Comparison of ENCODE assay signal across 14 mouse cellular contexts in the genomic region with DNA sequence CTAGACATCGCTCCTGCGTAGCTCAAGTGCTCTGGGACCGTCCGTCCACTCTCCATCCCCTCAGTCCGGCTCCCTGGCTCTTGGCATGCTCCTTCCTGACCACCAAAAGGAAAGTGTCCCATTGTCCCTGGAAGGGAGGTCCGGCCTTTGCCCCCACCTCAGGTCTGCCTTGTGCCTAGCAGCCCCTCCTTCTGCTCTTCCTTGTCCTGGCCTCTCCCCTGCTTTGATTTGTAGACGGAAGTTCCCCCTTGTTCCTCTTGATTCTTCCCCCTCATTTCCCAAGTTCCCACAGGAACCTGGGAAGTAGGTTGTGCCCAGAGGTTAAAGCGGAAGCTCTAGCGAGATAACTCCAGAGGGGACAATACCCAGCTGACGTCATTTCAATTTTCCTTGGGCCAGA.
A peak's percentile ranks its signal among the peaks of the same experiment; 100 is the strongest.
DNase-seq lines count a peak whose midpoint lies in the region; ATAC-seq and TF ChIP-seq lines count a peak whose summit lies in the region.
"Had no signal": no experiment of that assay in that cellular context is flagged by ENCODE, and none has a peak within 500 bp of the region (broad histone marks: within the 10 kb centered on the region; RNA-seq: fewer than 3 reads in every experiment).

No protein-coding gene starts in this region.

- peaks cover 19% of the 10 kb centered on the region for H3K4me1 ChIP-seq in heart, adult 2 months (ENCODE audit: control insufficient read depth, insufficient read depth, low read length)
- H3K4me1 ChIP-seq in lung, embryonic 14.5 days (ENCODE audit: insufficient read depth): peaks cover 4% of the 10 kb centered on the region; the same call in 1 of the 2 replicates
- 0 out of 2 replicates have a peak, but pooled peaks cover 9% of the 10 kb centered on the region for H3K4me1 ChIP-seq in kidney, postnatal 0 days (replicated peaks; ENCODE audit: insufficient read depth, low read length)
- H3K4me1 ChIP-seq: neural tube, embryonic 12.5 days had no signal

- H3K4me2 ChIP-seq in lung, embryonic 14.5 days: no peak overlapping the region
- H3K4me2 ChIP-seq in kidney, postnatal 0 days (ENCODE audit: low read length): no peak overlapping the region
- H3K4me2 ChIP-seq: hindbrain, embryonic 15.5 days; neural tube, embryonic 12.5 days had no signal

- no peak for TF ChIP-seq POLR2A in heart, adult 2 months (IDR thresholded peaks at IDR 0.05; ENCODE audit: insufficient read depth, low read depth, low read length)

- no peak overlapping the region for H3K4me3 ChIP-seq in heart, adult 2 months
- H3K4me3 ChIP-seq in lung, embryonic 14.5 days (ENCODE audit: low read depth, low read length): no peak overlapping the region
- no peak overlapping the region for H3K4me3 ChIP-seq in kidney, postnatal 0 days (replicated peaks; ENCODE audit: low read depth, low read length)
- H3K4me3 ChIP-seq: hindbrain, embryonic 15.5 days; neural tube, embryonic 12.5 days had no signal

- DNase-seq in heart, adult 2 months: peak in 1 of 2 experiments; percentile 34
- no peak for DNase-seq in heart, postnatal 36 days
- DNase-seq in lung, embryonic 14.5 days: peak; percentile 21
- DNase-seq in lung, adult 18-20 months: no peak
- peak; percentile 39 for DNase-seq in kidney, postnatal 0 days (ENCODE audit: low spot score)
- peak; percentile 30 for DNase-seq in lung, postnatal 36 days
- no peak for DNase-seq in gastrocnemius, postnatal 4 days (ENCODE audit: low spot score in 2 of 2)
- no peak for DNase-seq in thymus, postnatal 4 days
- DNase-seq: gastrocnemius, postnatal 25 days; midbrain, embryonic 14.5 days had no signal

- no peaks in the 10 kb centered on the region for H3K9me3 ChIP-seq in lung, embryonic 14.5 days (ENCODE audit: low read depth, low read length)
- H3K9me3 ChIP-seq in kidney, postnatal 0 days (replicated peaks; ENCODE audit: low read length): no peaks in the 10 kb centered on the region
- H3K9me3 ChIP-seq: hindbrain, embryonic 15.5 days; neural tube, embryonic 12.5 days had no signal

- no peak for ATAC-seq in lung, embryonic 14.5 days (ENCODE audit: insufficient read depth)
- ATAC-seq in kidney, postnatal 0 days (replicated peaks; ENCODE audit: low FRiP score, low read depth): no peak
- ATAC-seq: forebrain, embryonic 16.5 days had no signal

- no peaks in the 10 kb centered on the region for H3K79me2 ChIP-seq in heart, adult 2 months (replicated peaks; ENCODE audit: control insufficient read depth, insufficient read depth, low read length)

- H3K9ac ChIP-seq in heart, adult 2 months (ENCODE audit: low read depth, low read length): no peak overlapping the region
- H3K9ac ChIP-seq in lung, embryonic 14.5 days: no peak overlapping the region
- H3K9ac ChIP-seq in kidney, postnatal 0 days (ENCODE audit: low read depth, low read length): no peak overlapping the region
- H3K9ac ChIP-seq: hindbrain, embryonic 15.5 days; neural tube, embryonic 12.5 days had no signal

- 46% methylated on average over 10 of the region's 10 CpGs for WGBS in heart, adult 2 months
- 74% methylated on average over 10 of the region's 10 CpGs for WGBS in lung, embryonic 14.5 days
- WGBS in kidney, postnatal 0 days: 76% methylated on average over 10 of the region's 10 CpGs

- H3K27ac ChIP-seq in heart, adult 2 months: peak overlapping the region; percentile 48
- H3K27ac ChIP-seq in lung, embryonic 14.5 days (ENCODE audit: low read depth): no peak overlapping the region; the same call in 1 of the 2 replicates
- peak overlapping the region; percentile 54 for H3K27ac ChIP-seq in kidney, postnatal 0 days
- H3K27ac ChIP-seq: hindbrain, embryonic 15.5 days; macrophage; neural tube, embryonic 12.5 days had no signal

- H3K27me3 ChIP-seq in heart, adult 2 months (ENCODE audit: control insufficient read depth, insufficient read depth, low read length): no peaks in the 10 kb centered on the region
- H3K27me3 ChIP-seq in lung, embryonic 14.5 days (ENCODE audit: insufficient read depth, low read length): no peaks in the 10 kb centered on the region
- H3K27me3 ChIP-seq in kidney, postnatal 0 days (ENCODE audit: insufficient read depth, low read length): no peaks in the 10 kb centered on the region
- H3K27me3 ChIP-seq: hindbrain, embryonic 15.5 days; neural tube, embryonic 12.5 days had no signal

- TF ChIP-seq CTCF in heart, adult 2 months (IDR thresholded peaks at IDR 0.05): no peak
- no peak for TF ChIP-seq CTCF in lung, embryonic 14.5 days (IDR thresholded peaks at IDR 0.05; ENCODE audit: low read depth)
- TF ChIP-seq CTCF in kidney, postnatal 0 days (IDR thresholded peaks at IDR 0.05; ENCODE audit: low read depth): no peak

- H3K36me3 ChIP-seq in heart, adult 2 months (ENCODE audit: control insufficient read depth, insufficient read depth, low read length): peaks cover 48% of the 10 kb centered on the region
- H3K36me3 ChIP-seq in lung, embryonic 14.5 days (ENCODE audit: insufficient read depth): peaks cover 69% of the 10 kb centered on the region
- peaks cover 39% of the 10 kb centered on the region for H3K36me3 ChIP-seq in kidney, postnatal 0 days (ENCODE audit: insufficient read depth, low read length)
- H3K36me3 ChIP-seq: hindbrain, embryonic 15.5 days had no signal

- TF ChIP-seq EP300 in heart, adult 2 months (IDR thresholded peaks at IDR 0.05; ENCODE audit: insufficient read depth, low read depth, low read length): peak; percentile 71; the same call in 1 of the 2 replicates

- intact Hi-C loops in heart, adult 2 months (cut with DNase I): loop anchor here (5.0 kb wide), 4 partner anchors 89 to 334 kb away; no protein-coding TSS in a partner anchor
- intact Hi-C loops in heart, postnatal 36 days (cut with DNase I): loop anchor here (2.0 to 5.0 kb wide), 2 partner anchors 95 to 204 kb away; no protein-coding TSS in a partner anchor

Comparison
In these comparisons a context has a peak if more than half of its experiments do, and no peak if none do; other contexts are left out.
1. DNase-seq: peak in lung, embryonic 14.5 days (single experiment), kidney, postnatal 0 days (single experiment) and lung, postnatal 36 days (single experiment); none in heart, postnatal 36 days (0 of 2), lung, adult 18-20 months (0 of 2), gastrocnemius, postnatal 4 days (0 of 2) and thymus, postnatal 4 days (single experiment).